Mouse (Mus musculus) embryonic facial prominence, embryonic 12.5 days (tissue): ENCODE measurements at regions not wholly inside any gene's neighbourhood (a gene's known extent, or its start where the extent isn't known, plus 50 kb on each side); places are given as distances from the start of the nearest gene placed in this dataset.

Source experiments
- ATAC-seq: fragments of 200-750 bp; cut with Nextera tagmentation; 2 replicates; pipeline ENCODE4 v1.8.0; 2017; ENCODE audit not compliant: insufficient number of reproducible peaks, insufficient read depth, low FRiP score, low TSS enrichment
- H3K27ac ChIP-seq: fragments of 300-500 bp; sonication (generic); 2 replicates; pipeline ENCODE4 v1.5.1; 2016; ENCODE audit warnings: mild to moderate bottlenecking
- H3K27me3 ChIP-seq: fragments of 300-500 bp; sonication (generic); 2 replicates; pipeline ENCODE4 v1.6.1; 2016; ENCODE audit warnings: mild to moderate bottlenecking, moderate library complexity
- H3K36me3 ChIP-seq: fragments of 300-500 bp; sonication (generic); 2 replicates; pipeline ENCODE4 v1.6.1; 2016; ENCODE audit warnings: mild to moderate bottlenecking
- H3K4me1 ChIP-seq: fragments of 300-500 bp; sonication (generic); 2 replicates; pipeline ENCODE4 v1.6.1; 2016
- H3K4me2 ChIP-seq: fragments of 300-500 bp; sonication (generic); replicated peaks from 2 replicates; pipeline ENCODE4 v1.6.1; 2016; ENCODE audit warnings: mild to moderate bottlenecking, moderate library complexity
- H3K4me3 ChIP-seq: fragments of 300-500 bp; sonication (generic); 2 replicates; pipeline ENCODE4 v1.5.1; 2016; ENCODE audit warnings: mild to moderate bottlenecking
- H3K9ac ChIP-seq: fragments of 300-500 bp; sonication (generic); 2 replicates; pipeline ENCODE4 v1.6.1; 2016; ENCODE audit warnings: mild to moderate bottlenecking, moderate library complexity
- H3K9me3 ChIP-seq: fragments of 300-500 bp; sonication (generic); 2 replicates; pipeline ENCODE4 v1.6.1; 2016; ENCODE audit warnings: mild to moderate bottlenecking, moderate library complexity
- WGBS: fragments of 180-500 bp; shearing (Covaris S2); methylation state at CpG from one replicate; pipeline ENCODE4 v1.1.7; 2016; 5-methylcytosine and 5-hydroxymethylcytosine counted together

- peaks cover 4% of the 10 kb centered on the region; the same call in 1 of the 2 replicates for H3K27me3 ChIP-seq
- no peaks in the 10 kb centered on the region for H3K9me3 ChIP-seq
- no peak overlapping the region for H3K4me3 ChIP-seq
- H3K9ac ChIP-seq: no peak overlapping the region
- no peak overlapping the region for H3K4me2 ChIP-seq
- no peaks in the 10 kb centered on the region for H3K36me3 ChIP-seq
- no peaks in the 10 kb centered on the region for H3K4me1 ChIP-seq
- ATAC-seq: no peak
- no peak overlapping the region for H3K27ac ChIP-seq
Observed at GRCm38 (mm10) chrX:166718075-166718474, 132.6 kb upstream of the Egfl6 start.

GRCm38 (mm10) chrX:166709306-166709705 is 123.8 kb upstream of the Egfl6 start:
- no peaks in the 10 kb centered on the region for H3K27me3 ChIP-seq
- no peak overlapping the region for H3K9ac ChIP-seq
- no peak overlapping the region for H3K4me3 ChIP-seq
- H3K4me1 ChIP-seq: no peaks in the 10 kb centered on the region
- H3K36me3 ChIP-seq: no peaks in the 10 kb centered on the region
- H3K4me2 ChIP-seq: no peak overlapping the region
- no peak for ATAC-seq
- no peak overlapping the region for H3K27ac ChIP-seq
- 72% methylated on average over 2 of the region's 2 CpGs for WGBS
- no peaks in the 10 kb centered on the region for H3K9me3 ChIP-seq

- ATAC-seq: no peak
- Histone ChIP-seq H3K27ac (no peak overlapping the region), H3K4me2 (no peak overlapping the region), H3K4me1 (no peaks in the 10 kb centered on the region), H3K9me3 (no peaks in the 10 kb centered on the region), H3K36me3 (no peaks in the 10 kb centered on the region), H3K9ac (no peak overlapping the region), H3K4me3 (no peak overlapping the region), H3K27me3 (no peaks in the 10 kb centered on the region)
- 78% methylated on average over 1 of the region's 1 CpGs for WGBS
Observed at GRCm38 (mm10) chrX:166708106-166708505, 122.6 kb upstream of the Egfl6 start.

GRCm38 (mm10) chrX:166707029-166707428 is 121.5 kb upstream of the Egfl6 start:
- WGBS: 81% methylated on average over 1 of the region's 1 CpGs
- H3K9me3 ChIP-seq: no peaks in the 10 kb centered on the region
- H3K27ac ChIP-seq: no peak overlapping the region
- H3K36me3 ChIP-seq: no peaks in the 10 kb centered on the region
- H3K27me3 ChIP-seq: no peaks in the 10 kb centered on the region
- no peak overlapping the region for H3K9ac ChIP-seq
- H3K4me3 ChIP-seq: no peak overlapping the region
- no peak overlapping the region for H3K4me2 ChIP-seq
- ATAC-seq: no peak
- no peaks in the 10 kb centered on the region for H3K4me1 ChIP-seq

- Histone ChIP-seq H3K4me2 (no peak overlapping the region), H3K9me3 (no peaks in the 10 kb centered on the region), H3K9ac (no peak overlapping the region), H3K27ac (no peak overlapping the region), H3K36me3 (no peaks in the 10 kb centered on the region), H3K4me1 (no peaks in the 10 kb centered on the region), H3K4me3 (no peak overlapping the region), H3K27me3 (0 out of 2 replicates have a peak, but pooled peaks cover 3% of the 10 kb centered on the region)
- ATAC-seq: no peak
- WGBS: 87% methylated on average over 2 of the region's 2 CpGs
Observed at GRCm38 (mm10) chrX:166704311-166704710, 118.8 kb upstream of the Egfl6 start.

- no peak for ATAC-seq
- Histone ChIP-seq H3K9me3 (no peaks in the 10 kb centered on the region), H3K4me2 (no peak overlapping the region), H3K4me1 (no peaks in the 10 kb centered on the region), H3K9ac (no peak overlapping the region), H3K4me3 (no peak overlapping the region), H3K36me3 (no peaks in the 10 kb centered on the region), H3K27me3 (no peaks in the 10 kb centered on the region), H3K27ac (no peak overlapping the region)
- 82% methylated on average over 3 of the region's 3 CpGs for WGBS
Observed at GRCm38 (mm10) chrX:166694219-166694618, 108.7 kb upstream of the Egfl6 start.

GRCm38 (mm10) chrX:166688779-166689178 is 103.3 kb upstream of the Egfl6 start:
- H3K27ac ChIP-seq: no peak overlapping the region
- no peaks in the 10 kb centered on the region for H3K27me3 ChIP-seq
- no peaks in the 10 kb centered on the region for H3K9me3 ChIP-seq
- H3K4me1 ChIP-seq: no peaks in the 10 kb centered on the region
- no peak overlapping the region for H3K4me3 ChIP-seq
- no peak for ATAC-seq
- no peak overlapping the region for H3K9ac ChIP-seq
- H3K4me2 ChIP-seq: no peak overlapping the region
- 75% methylated on average over 3 of the region's 3 CpGs for WGBS
- H3K36me3 ChIP-seq: no peaks in the 10 kb centered on the region

- Histone ChIP-seq H3K4me1 (no peaks in the 10 kb centered on the region), H3K4me2 (no peak overlapping the region), H3K36me3 (no peaks in the 10 kb centered on the region), H3K9ac (no peak overlapping the region), H3K27me3 (peaks cover 15% of the 10 kb centered on the region), H3K9me3 (no peaks in the 10 kb centered on the region), H3K27ac (no peak overlapping the region), H3K4me3 (no peak overlapping the region)
- WGBS: 89% methylated on average over 3 of the region's 3 CpGs
- ATAC-seq: no peak
Observed at GRCm38 (mm10) chrX:166673404-166673803, 87.9 kb upstream of the Egfl6 start.

GRCm38 (mm10) chrX:166672617-166673016 is 87.1 kb upstream of the Egfl6 start:
- ATAC-seq: no peak
- H3K4me3 ChIP-seq: no peak overlapping the region
- no peaks in the 10 kb centered on the region for H3K9me3 ChIP-seq
- H3K4me2 ChIP-seq: no peak overlapping the region
- no peak overlapping the region for H3K27ac ChIP-seq
- H3K9ac ChIP-seq: no peak overlapping the region
- 85% methylated on average over 1 of the region's 1 CpGs for WGBS
- peaks cover 16% of the 10 kb centered on the region for H3K27me3 ChIP-seq
- no peaks in the 10 kb centered on the region for H3K36me3 ChIP-seq
- H3K4me1 ChIP-seq: no peaks in the 10 kb centered on the region

GRCm38 (mm10) chrX:166671853-166672252 is 86.3 kb upstream of the Egfl6 start:
- Histone ChIP-seq H3K4me3 (no peak overlapping the region), H3K4me2 (no peak overlapping the region), H3K27me3 (peaks cover 12% of the 10 kb centered on the region), H3K27ac (no peak overlapping the region), H3K4me1 (no peaks in the 10 kb centered on the region), H3K9ac (no peak overlapping the region), H3K36me3 (no peaks in the 10 kb centered on the region), H3K9me3 (no peaks in the 10 kb centered on the region)
- 90% methylated on average over 4 of the region's 4 CpGs for WGBS
- no peak for ATAC-seq

- H3K27ac ChIP-seq: no peak overlapping the region
Observed at GRCm38 (mm10) chrX:166666304-166666703, 80.8 kb upstream of the Egfl6 start.

GRCm38 (mm10) chrX:166661808-166662207 is 76.3 kb upstream of the Egfl6 start:
- no peak overlapping the region for H3K4me2 ChIP-seq

More at GRCm38 (mm10) chrX:166666304-166666703, 80.8 kb upstream of the Egfl6 start:
- H3K4me1 ChIP-seq: no peaks in the 10 kb centered on the region
- H3K27me3 ChIP-seq: peaks cover 15% of the 10 kb centered on the region; the same call in 1 of the 2 replicates
- no peak overlapping the region for H3K4me3 ChIP-seq
- H3K4me2 ChIP-seq: no peak overlapping the region
- no peak for ATAC-seq
- H3K36me3 ChIP-seq: no peaks in the 10 kb centered on the region
- 60% methylated on average over 2 of the region's 2 CpGs for WGBS
- no peak overlapping the region for H3K9ac ChIP-seq
- no peaks in the 10 kb centered on the region for H3K9me3 ChIP-seq

More at GRCm38 (mm10) chrX:166661808-166662207, 76.3 kb upstream of the Egfl6 start:
- no peaks in the 10 kb centered on the region for H3K36me3 ChIP-seq
- H3K9me3 ChIP-seq: no peaks in the 10 kb centered on the region
- H3K4me1 ChIP-seq: no peaks in the 10 kb centered on the region
- no peak overlapping the region for H3K4me3 ChIP-seq
- peaks cover 13% of the 10 kb centered on the region; the same call in 1 of the 2 replicates for H3K27me3 ChIP-seq
- H3K9ac ChIP-seq: no peak overlapping the region
- 49% methylated on average over 6 of the region's 6 CpGs for WGBS
- peak overlapping the region; percentile 74; the same call in 1 of the 2 replicates for H3K27ac ChIP-seq
- ATAC-seq: no peak
